Mouse (Mus musculus): Measurements from ENCODE around the gene Itga2. TPM values are rescaled to one million over a fixed set of nuclear protein-coding genes. Genes with fewer than 3 reads are reported as not detected.

The Itga2 gene
- polyA plus RNA-seq, 1 experiment from 2014 or later = 2.0 TPM

GRCm38 (mm10) chr13:114839098-114839497, 92.8 kb downstream of the Itga2 start:
- Histone ChIP-seq H3K36me3 (no peaks in the 10 kb centered on the region), H3K4me2 (replicated peaks) (no peak overlapping the region), H3K27me3 (no peaks in the 10 kb centered on the region), H3K27ac (peak overlapping the region; percentile 25; the same call in 1 of the 2 replicates), H3K9me3 (replicated peaks) (no peaks in the 10 kb centered on the region), H3K4me1 (peaks cover 8% of the 10 kb centered on the region), H3K9ac (no peak overlapping the region), H3K4me3 (no peak overlapping the region)
- WGBS = 67% methylated on average over 9 of the region's 9 CpGs
- ATAC-seq (ENCODE audit: low FRiP score) = peak; percentile 46; the same call in 1 of the 2 replicates

- H3K9ac ChIP-seq = no peak overlapping the region
- peak; percentile 80 for ATAC-seq (ENCODE audit: low FRiP score)
- H3K4me1 ChIP-seq = peaks cover 8% of the 10 kb centered on the region
- no peaks in the 10 kb centered on the region for H3K9me3 ChIP-seq (replicated peaks)
- 42% methylated on average over 5 of the region's 5 CpGs for WGBS
- H3K27me3 ChIP-seq = no peaks in the 10 kb centered on the region
- H3K27ac ChIP-seq = peak overlapping the region; percentile 14
- no peak overlapping the region for H3K4me3 ChIP-seq
- no peak overlapping the region for H3K4me2 ChIP-seq (replicated peaks)
- 0 out of 2 replicates have a peak, but pooled peaks cover 1% of the 10 kb centered on the region for H3K36me3 ChIP-seq
Measured at GRCm38 (mm10) chr13:114838535-114838990, 93.3 kb downstream of the Itga2 start.

DNA sequence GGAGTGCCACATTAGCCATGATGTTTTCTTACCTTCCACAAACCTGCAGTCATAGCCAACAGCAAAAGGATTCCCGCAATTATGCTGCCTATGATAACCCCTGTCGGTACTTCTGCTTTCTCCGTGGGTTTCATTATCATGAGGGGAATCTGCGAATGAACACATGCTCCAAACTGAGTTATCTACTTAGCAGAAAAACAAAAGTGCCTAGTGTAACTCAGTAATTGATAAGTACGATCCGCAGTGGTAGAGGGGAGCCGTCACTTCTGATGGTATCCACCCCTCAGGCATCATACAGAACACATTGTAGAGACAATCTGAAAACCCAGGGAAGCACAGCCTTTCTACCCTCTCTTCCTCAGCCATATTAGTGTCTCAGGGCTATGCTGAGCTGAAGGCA, 94.8 kb downstream of the Itga2 start:
- H3K27ac ChIP-seq = no peak overlapping the region
- no peak overlapping the region for H3K4me2 ChIP-seq (replicated peaks)
- 0 out of 2 replicates have a peak, but pooled peaks cover 3% of the 10 kb centered on the region for H3K36me3 ChIP-seq
- no peak for ATAC-seq (ENCODE audit: low FRiP score)
- H3K9me3 ChIP-seq (replicated peaks) = no peaks in the 10 kb centered on the region
- H3K4me1 ChIP-seq = peaks cover 8% of the 10 kb centered on the region
- no peak overlapping the region for H3K9ac ChIP-seq
- WGBS = 86% methylated on average over 7 of the region's 7 CpGs
- H3K4me3 ChIP-seq = no peak overlapping the region
- no peaks in the 10 kb centered on the region for H3K27me3 ChIP-seq

GRCm38 (mm10) chr13:114834580-114834979, 97.3 kb downstream of the Itga2 start:
- Histone ChIP-seq H3K4me2 (replicated peaks) (no peak overlapping the region), H3K4me3 (no peak overlapping the region), H3K9me3 (replicated peaks) (no peaks in the 10 kb centered on the region), H3K27ac (no peak overlapping the region), H3K4me1 (peaks cover 4% of the 10 kb centered on the region; the same call in 1 of the 2 replicates), H3K36me3 (peaks cover 15% of the 10 kb centered on the region; the same call in 1 of the 2 replicates), H3K27me3 (no peaks in the 10 kb centered on the region), H3K9ac (no peak overlapping the region)
- ATAC-seq (ENCODE audit: low FRiP score) = no peak
- WGBS = 69% methylated on average over 2 of the region's 2 CpGs

GRCm38 (mm10) chr13:114833351-114833750, 98.5 kb downstream of the Itga2 start:
- WGBS = 90% methylated on average over 4 of the region's 4 CpGs
- no peak overlapping the region for H3K9ac ChIP-seq
- peaks cover 17% of the 10 kb centered on the region; the same call in 1 of the 2 replicates for H3K36me3 ChIP-seq
- no peak overlapping the region for H3K4me3 ChIP-seq
- no peaks in the 10 kb centered on the region for H3K27me3 ChIP-seq
- ATAC-seq (ENCODE audit: low FRiP score) = no peak
- H3K9me3 ChIP-seq (replicated peaks) = no peaks in the 10 kb centered on the region
- H3K4me1 ChIP-seq = no peaks in the 10 kb centered on the region
- H3K27ac ChIP-seq = no peak overlapping the region
- H3K4me2 ChIP-seq (replicated peaks) = no peak overlapping the region

GRCm38 (mm10) chr13:114832761-114833160, 99.1 kb downstream of the Itga2 start:
- no peaks in the 10 kb centered on the region for H3K4me1 ChIP-seq
- peaks cover 20% of the 10 kb centered on the region for H3K36me3 ChIP-seq
- no peak overlapping the region for H3K9ac ChIP-seq
- no peaks in the 10 kb centered on the region for H3K27me3 ChIP-seq
- H3K27ac ChIP-seq = no peak overlapping the region
- no peak overlapping the region for H3K4me2 ChIP-seq (replicated peaks)
- no peaks in the 10 kb centered on the region for H3K9me3 ChIP-seq (replicated peaks)
- no peak overlapping the region for H3K4me3 ChIP-seq
- WGBS = 71% methylated on average over 5 of the region's 5 CpGs
- ATAC-seq (ENCODE audit: low FRiP score) = no peak

- 86% methylated on average over 4 of the region's 4 CpGs for WGBS
Measured at GRCm38 (mm10) chr13:114831367-114831833, 100.5 kb downstream of the Itga2 start.

GRCm38 (mm10) chr13:114825377-114825855, 106.5 kb downstream of the Itga2 start:
- peaks cover 21% of the 10 kb centered on the region for H3K36me3 ChIP-seq
- no peaks in the 10 kb centered on the region for H3K9me3 ChIP-seq (replicated peaks)
- no peak overlapping the region for H3K9ac ChIP-seq
- H3K4me3 ChIP-seq = no peak overlapping the region
- no peak for ATAC-seq (ENCODE audit: low FRiP score)
- H3K4me2 ChIP-seq (replicated peaks) = no peak overlapping the region
- H3K4me1 ChIP-seq = no peaks in the 10 kb centered on the region
- H3K27me3 ChIP-seq = no peaks in the 10 kb centered on the region
- 95% methylated on average over 6 of the region's 6 CpGs for WGBS
- no peak overlapping the region for H3K27ac ChIP-seq

More at GRCm38 (mm10) chr13:114831367-114831833, 100.5 kb downstream of the Itga2 start:
- no peak overlapping the region for H3K27ac ChIP-seq
- no peaks in the 10 kb centered on the region for H3K27me3 ChIP-seq
- H3K4me2 ChIP-seq (replicated peaks) = no peak overlapping the region
- H3K4me3 ChIP-seq = no peak overlapping the region
- no peak overlapping the region for H3K9ac ChIP-seq
- no peaks in the 10 kb centered on the region for H3K9me3 ChIP-seq (replicated peaks)
- H3K36me3 ChIP-seq = peaks cover 30% of the 10 kb centered on the region
- peak; percentile 57 for ATAC-seq (ENCODE audit: low FRiP score)
- no peaks in the 10 kb centered on the region for H3K4me1 ChIP-seq

- H3K4me3 ChIP-seq = no peak overlapping the region
- no peak overlapping the region for H3K4me2 ChIP-seq (replicated peaks)
- 96% methylated on average over 2 of the region's 2 CpGs for WGBS
- H3K27me3 ChIP-seq = no peaks in the 10 kb centered on the region
- H3K27ac ChIP-seq = no peak overlapping the region
- peaks cover 15% of the 10 kb centered on the region for H3K36me3 ChIP-seq
- peaks cover 9% of the 10 kb centered on the region for H3K4me1 ChIP-seq
- no peaks in the 10 kb centered on the region for H3K9me3 ChIP-seq (replicated peaks)
- H3K9ac ChIP-seq = no peak overlapping the region
- ATAC-seq (ENCODE audit: low FRiP score) = no peak
Measured at GRCm38 (mm10) chr13:114822871-114823270, 109.0 kb downstream of the Itga2 start.

- Histone ChIP-seq H3K4me2 (replicated peaks) (peak overlapping the region; percentile 93), H3K9me3 (replicated peaks) (no peaks in the 10 kb centered on the region), H3K36me3 (peaks cover 4% of the 10 kb centered on the region; the same call in 1 of the 2 replicates), H3K4me1 (peaks cover 14% of the 10 kb centered on the region), H3K9ac (peak overlapping the region; percentile 71), H3K4me3 (peak overlapping the region; percentile 77), H3K27ac (no peak overlapping the region), H3K27me3 (no peaks in the 10 kb centered on the region)
- ATAC-seq (ENCODE audit: low FRiP score) = peak; percentile 82
- WGBS = 31% methylated on average over 9 of the region's 9 CpGs
Measured at GRCm38 (mm10) chr13:114818513-114818912, 113.4 kb downstream of the Itga2 start.

GRCm38 (mm10) chr13:114817751-114818360, 114.0 kb downstream of the Itga2 start, which contains the start of gene Mocs2:
Gene Mocs2, plus strand, starts transcription at chr13:114818236.
- no peaks in the 10 kb centered on the region for H3K27me3 ChIP-seq

DNA sequence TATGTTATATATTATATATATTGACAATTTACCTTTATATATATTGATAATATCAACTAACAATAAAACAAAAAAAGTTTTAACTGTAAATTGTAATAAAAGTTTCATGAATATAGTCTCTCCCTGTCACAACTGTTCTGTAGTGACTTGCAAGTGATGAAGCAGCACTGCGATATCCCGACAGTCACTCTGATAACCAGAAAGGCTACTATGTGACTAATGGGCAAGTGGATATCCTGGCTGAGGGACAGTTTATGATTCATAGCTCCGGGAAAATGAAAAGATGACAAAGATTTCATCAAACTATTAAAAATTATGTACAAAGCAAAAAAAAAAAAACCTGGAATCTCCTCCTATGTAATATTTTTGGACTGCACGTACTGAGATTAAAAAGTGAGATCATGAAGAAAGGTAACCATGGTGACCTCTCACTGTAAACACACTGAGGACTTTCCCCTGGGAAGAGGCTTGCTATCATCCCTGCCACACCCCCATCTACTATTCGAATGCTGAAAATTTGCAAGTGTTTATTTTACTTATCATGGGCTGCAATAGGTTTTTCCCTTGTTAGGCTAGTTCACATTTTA, 122.2 kb downstream of the Itga2 start:
- H3K4me1 ChIP-seq = no peaks in the 10 kb centered on the region
- H3K27ac ChIP-seq = no peak overlapping the region
- H3K27me3 ChIP-seq = no peaks in the 10 kb centered on the region
- H3K9me3 ChIP-seq (replicated peaks) = no peaks in the 10 kb centered on the region
- H3K4me2 ChIP-seq (replicated peaks) = no peak overlapping the region
- WGBS = 92% methylated on average over 5 of the region's 5 CpGs
- no peaks in the 10 kb centered on the region for H3K36me3 ChIP-seq
- no peak overlapping the region for H3K4me3 ChIP-seq
- no peak overlapping the region for H3K9ac ChIP-seq
- no peak for ATAC-seq (ENCODE audit: low FRiP score)

More at GRCm38 (mm10) chr13:114817751-114818360, 114.0 kb downstream of the Itga2 start, which contains the start of gene Mocs2:
- H3K27ac ChIP-seq = no peak within 1 kb of the TSS
- H3K9ac ChIP-seq = peak within 1 kb of the TSS; percentile 71
- 1% methylated on average over 39 of the region's 39 CpGs for WGBS
- ATAC-seq (ENCODE audit: low FRiP score) = peak; percentile 99
- peak within 1 kb of the TSS; percentile 93 for H3K4me2 ChIP-seq (replicated peaks)
- peak within 1 kb of the TSS; percentile 77 for H3K4me3 ChIP-seq
- H3K4me1 ChIP-seq = peaks cover 14% of the 10 kb centered on the region
- H3K36me3 ChIP-seq = peaks cover 4% of the 10 kb centered on the region; the same call in 1 of the 2 replicates
- no peaks in the 10 kb centered on the region for H3K9me3 ChIP-seq (replicated peaks)

Measured in hindbrain, embryonic 12.5 days (tissue).